Mouse (Mus musculus) brain, adult 2 months (tissue): ENCODE results near the gene Efs.

Experiments
- DNase-seq: peaks from one replicate; pipeline ENCODE4 v3.0.0; 2011; ENCODE audit warnings: low read depth, low spot score

The Efs gene

GRCm38 (mm10) chr14:54924641-54925348 lies 1.1 kb downstream of the Efs start:
- peak; percentile 44 for DNase-seq

- DNase-seq, result no peak
Measured at GRCm38 (mm10) chr14:54920076-54920685, 5.7 kb downstream of the Efs start.

GRCm38 (mm10) chr14:54913343-54913742 lies 12.6 kb downstream of the Efs start:
- peak; percentile 44 for DNase-seq

- DNase-seq, result peak; percentile 94
Measured at GRCm38 (mm10) chr14:54912886-54913285, 13.0 kb downstream of the Efs start, which contains the start of gene Slc22a17. Gene Slc22a17 (minus strand): TSS chr14:54913132.

- peak; percentile 49 for DNase-seq
Measured at GRCm38 (mm10) chr14:54912109-54912850, 13.6 kb downstream of the Efs start.

GRCm38 (mm10) chr14:54908682-54909081 lies 17.2 kb downstream of the Efs start:
- no peak for DNase-seq

GRCm38 (mm10) chr14:54903641-54904040 lies 22.3 kb downstream of the Efs start:
- DNase-seq, result no peak

- DNase-seq, result peak; percentile 91
Measured at GRCm38 (mm10) chr14:54900383-54900782, 25.5 kb downstream of the Efs start.

- no peak for DNase-seq
Measured at GRCm38 (mm10) chr14:54897445-54897844, 28.5 kb downstream of the Efs start.

- peak; percentile 54 for DNase-seq
Measured at GRCm38 (mm10) chr14:54894296-54895151, 31.4 kb downstream of the Efs start.

- peak; percentile 100 for DNase-seq
Measured at GRCm38 (mm10) chr14:54893651-54894181, 32.2 kb downstream of the Efs start.

GRCm38 (mm10) chr14:54892200-54892599 lies 33.7 kb downstream of the Efs start, which contains the start of gene Pabpn1:
Gene Pabpn1 (plus strand): TSS chr14:54892500.
- no peak for DNase-seq

GRCm38 (mm10) chr14:54885309-54885708 lies 40.6 kb downstream of the Efs start:
- no peak for DNase-seq

GRCm38 (mm10) chr14:54884022-54884712 lies 41.8 kb downstream of the Efs start:
- DNase-seq, result no peak

GRCm38 (mm10) chr14:54883154-54884021 lies 42.5 kb downstream of the Efs start, which contains the start of the genes Bcl2l2 and Gm20521:
Gene Bcl2l2 (plus strand): TSS chr14:54883377.
Gene Gm20521 (plus strand): TSS chr14:54883441.
- DNase-seq, result peak; percentile 96

- peak; percentile 84 for DNase-seq
Measured at GRCm38 (mm10) chr14:54877048-54877715, 48.7 kb downstream of the Efs start, which contains the start of gene Ppp1r3e. Gene Ppp1r3e (minus strand): TSS chr14:54877550.

GRCm38 (mm10) chr14:54876539-54877047 lies 49.3 kb downstream of the Efs start:
- peak; percentile 98 for DNase-seq

- peak; percentile 88 for DNase-seq
Measured at GRCm38 (mm10) chr14:54875844-54876538, 49.9 kb downstream of the Efs start.
